Mouse (Mus musculus) ES-Bruce4 (cell line): ENCODE data around the gene Sacm1l.

ENCODE experiments used
- CTCF ChIP-seq: IDR thresholded peaks from one replicate; pipeline ENCODE4 v1.8.1; 2011; ENCODE audit warnings: low read depth, low read length
- POLR2A ChIP-seq: IDR thresholded peaks from one replicate; pipeline ENCODE4 v1.8.1; 2011; ENCODE audit warnings: low read length; ENCODE audit not compliant: insufficient read depth

DNA sequence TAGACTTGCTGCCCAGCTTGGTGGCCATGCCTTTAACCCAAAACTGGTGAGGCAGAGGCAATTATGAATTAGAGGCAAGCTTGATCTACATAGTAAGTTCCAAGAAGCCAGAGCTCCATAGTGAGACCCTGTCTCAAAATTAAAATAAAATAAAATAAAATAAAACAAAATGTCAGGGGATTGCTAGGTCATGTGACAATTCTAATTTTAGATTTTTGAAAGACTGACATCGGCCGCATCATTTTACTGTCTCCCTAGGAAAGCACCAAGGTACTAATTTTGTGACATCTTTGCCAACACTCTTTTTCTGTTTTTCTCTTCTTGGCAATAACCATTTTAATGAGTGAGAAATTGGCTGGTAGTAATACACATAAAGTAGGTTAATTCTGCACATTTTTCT is 7.1 kb downstream of the Sacm1l start:
- TF ChIP-seq POLR2A (no peak), CTCF (no peak)
